Comparison of ENCODE assay signal across 22 mouse cellular contexts in genomic region chr10:10928798-10929366, GRCm38 (mm10).
DNase-seq lines count a peak whose midpoint lies in the region; ATAC-seq and TF ChIP-seq lines count a peak whose summit lies in the region.
"Had no signal": no experiment of that assay in that cellular context is flagged by ENCODE, and none has a peak within 500 bp of the region (broad histone marks: within the 10 kb centered on the region; RNA-seq: fewer than 3 reads in every experiment).

No protein-coding gene starts in this region.

- no peak overlapping the region for H3K4me2 ChIP-seq in forebrain, embryonic 12.5 days
- no peak overlapping the region for H3K4me2 ChIP-seq in forebrain, postnatal 0 days (ENCODE audit: low read depth)
- no peak overlapping the region for H3K4me2 ChIP-seq in midbrain, embryonic 12.5 days (replicated peaks)
- no peak overlapping the region for H3K4me2 ChIP-seq in midbrain, postnatal 0 days (ENCODE audit: low read depth, low read length, poor library complexity, severe bottlenecking)
- H3K4me2 ChIP-seq: embryonic facial prominence, embryonic 12.5 days; forebrain, embryonic 13.5 days; hindbrain, embryonic 12.5 days had no signal

- H3K27me3 ChIP-seq in forebrain, embryonic 12.5 days, result no peaks in the 10 kb centered on the region
- no peaks in the 10 kb centered on the region for H3K27me3 ChIP-seq in forebrain, postnatal 0 days (ENCODE audit: insufficient read depth, low read length)
- H3K27me3 ChIP-seq in midbrain, embryonic 12.5 days, result no peaks in the 10 kb centered on the region
- H3K27me3 ChIP-seq in midbrain, postnatal 0 days (ENCODE audit: insufficient read depth, low read length), result no peaks in the 10 kb centered on the region
- H3K27me3 ChIP-seq: embryonic facial prominence, embryonic 12.5 days; forebrain, embryonic 13.5 days; hindbrain, embryonic 12.5 days had no signal

- 42% methylated on average over 5 of the region's 5 CpGs for WGBS in forebrain, embryonic 12.5 days
- 33% methylated on average over 5 of the region's 5 CpGs for WGBS in forebrain, postnatal 0 days
- WGBS in midbrain, embryonic 12.5 days, result 30% methylated on average over 5 of the region's 5 CpGs
- WGBS in midbrain, postnatal 0 days, result 20% methylated on average over 5 of the region's 5 CpGs

- no peak overlapping the region for H3K27ac ChIP-seq in forebrain, embryonic 12.5 days
- no peak overlapping the region for H3K27ac ChIP-seq in forebrain, postnatal 0 days (ENCODE audit: low read depth, low read length)
- H3K27ac ChIP-seq in layer of hippocampus, adult 2 months, result peak overlapping the region; percentile 33
- peak overlapping the region; percentile 42 for H3K27ac ChIP-seq in midbrain, embryonic 12.5 days (replicated peaks)
- no peak overlapping the region for H3K27ac ChIP-seq in midbrain, postnatal 0 days (ENCODE audit: low read depth, low read length)
- H3K27ac ChIP-seq: embryonic facial prominence, embryonic 12.5 days; forebrain, embryonic 13.5 days; hindbrain, embryonic 12.5 days had no signal

- no peak for TF ChIP-seq CTCF in forebrain, postnatal 0 days (IDR thresholded peaks at IDR 0.05; ENCODE audit: low read depth)
- peak; percentile 54 for TF ChIP-seq CTCF in layer of hippocampus, adult 2 months (conservative IDR thresholded peaks at IDR 0.05)
- TF ChIP-seq CTCF in midbrain, postnatal 0 days (IDR thresholded peaks at IDR 0.05), result no peak

- 0 out of 2 replicates have a peak, but pooled peaks have one; percentile 39 for ATAC-seq in forebrain, embryonic 12.5 days (ENCODE audit: low FRiP score)
- no peak for ATAC-seq in forebrain, postnatal 0 days
- peak; percentile 72; the same call in 1 of the 2 replicates for ATAC-seq in midbrain, embryonic 12.5 days (ENCODE audit: low FRiP score, low read depth)
- no peak for ATAC-seq in midbrain, postnatal 0 days (ENCODE audit: low FRiP score)
- ATAC-seq: CD4-positive, CD25-positive, alpha-beta regulatory T cell, adult 4 months; hindbrain, embryonic 16.5 days; inflammation-experienced regulatory T-cells, adult 6 months had no signal

- peaks cover 4% of the 10 kb centered on the region; the same call in 1 of the 2 replicates for H3K4me1 ChIP-seq in forebrain, embryonic 12.5 days
- no peaks in the 10 kb centered on the region for H3K4me1 ChIP-seq in forebrain, postnatal 0 days (ENCODE audit: insufficient read depth)
- H3K4me1 ChIP-seq in midbrain, embryonic 12.5 days, result peaks cover 14% of the 10 kb centered on the region; the same call in 1 of the 2 replicates
- H3K4me1 ChIP-seq in midbrain, postnatal 0 days (ENCODE audit: insufficient read depth, low read length), result no peaks in the 10 kb centered on the region
- H3K4me1 ChIP-seq: embryonic facial prominence, embryonic 12.5 days; hindbrain, embryonic 12.5 days had no signal

- no peak for DNase-seq in forebrain, postnatal 0 days
- DNase-seq in layer of hippocampus, adult 2 months (ENCODE audit: low spot score in 2 of 2), result no peak
- DNase-seq in layer of hippocampus, adult 9-10 months (ENCODE audit: low spot score), result no peak
- no peak for DNase-seq in midbrain, postnatal 0 days (ENCODE audit: low spot score)
- DNase-seq in embryo, embryonic 10.5 days (ENCODE audit: low spot score), result no peak
- DNase-seq in testis, postnatal 14 days (ENCODE audit: low spot score), result no peak
- DNase-seq: adrenal gland, postnatal 14 days; B cell, adult 2 months; cerebellum, adult 2 months; cerebellum, postnatal 10 days; gastrocnemius, postnatal 36 days; heart, adult 11 months; heart, postnatal 10 days; heart, postnatal 4 days had no signal

- no peaks in the 10 kb centered on the region for H3K9me3 ChIP-seq in forebrain, embryonic 12.5 days
- no peaks in the 10 kb centered on the region for H3K9me3 ChIP-seq in forebrain, postnatal 0 days (ENCODE audit: low read length)
- H3K9me3 ChIP-seq in midbrain, embryonic 12.5 days, result no peaks in the 10 kb centered on the region
- H3K9me3 ChIP-seq in midbrain, postnatal 0 days (ENCODE audit: low read length), result no peaks in the 10 kb centered on the region
- H3K9me3 ChIP-seq: embryonic facial prominence, embryonic 12.5 days; forebrain, embryonic 13.5 days; hindbrain, embryonic 12.5 days had no signal

- H3K36me3 ChIP-seq in forebrain, embryonic 12.5 days (replicated peaks), result no peaks in the 10 kb centered on the region
- H3K36me3 ChIP-seq in forebrain, postnatal 0 days (ENCODE audit: insufficient read depth), result no peaks in the 10 kb centered on the region
- H3K36me3 ChIP-seq in midbrain, embryonic 12.5 days, result no peaks in the 10 kb centered on the region
- no peaks in the 10 kb centered on the region for H3K36me3 ChIP-seq in midbrain, postnatal 0 days (ENCODE audit: insufficient read depth, low read length)
- H3K36me3 ChIP-seq: embryonic facial prominence, embryonic 12.5 days; hindbrain, embryonic 12.5 days had no signal

- no peak overlapping the region for H3K4me3 ChIP-seq in forebrain, embryonic 12.5 days (replicated peaks)
- no peak overlapping the region for H3K4me3 ChIP-seq in forebrain, postnatal 0 days (ENCODE audit: low read depth, low read length)
- no peak overlapping the region for H3K4me3 ChIP-seq in layer of hippocampus, adult 2 months
- H3K4me3 ChIP-seq in midbrain, embryonic 12.5 days, result no peak overlapping the region
- no peak overlapping the region for H3K4me3 ChIP-seq in midbrain, postnatal 0 days (ENCODE audit: low read depth, low read length)
- H3K4me3 ChIP-seq: embryonic facial prominence, embryonic 12.5 days; forebrain, embryonic 13.5 days; hindbrain, embryonic 12.5 days had no signal

- no peak overlapping the region for H3K9ac ChIP-seq in forebrain, embryonic 12.5 days
- H3K9ac ChIP-seq in forebrain, postnatal 0 days, result no peak overlapping the region
- H3K9ac ChIP-seq in midbrain, embryonic 12.5 days (replicated peaks), result no peak overlapping the region
- H3K9ac ChIP-seq in midbrain, postnatal 0 days (replicated peaks; ENCODE audit: low read length, poor library complexity, severe bottlenecking), result no peak overlapping the region
- H3K9ac ChIP-seq: embryonic facial prominence, embryonic 12.5 days; forebrain, embryonic 13.5 days; hindbrain, embryonic 12.5 days had no signal

Comparison
In these comparisons a context has a peak if more than half of its experiments do, and no peak if none do; other contexts are left out.
1. ATAC-seq: peak in forebrain, embryonic 12.5 days (single experiment) and midbrain, embryonic 12.5 days (single experiment); none in forebrain, postnatal 0 days (single experiment) and midbrain, postnatal 0 days (single experiment).
2. H3K27ac ChIP-seq: peak in layer of hippocampus, adult 2 months (single experiment) and midbrain, embryonic 12.5 days (single experiment); none in forebrain, embryonic 12.5 days (single experiment), forebrain, postnatal 0 days (single experiment) and midbrain, postnatal 0 days (single experiment).